Mouse (Mus musculus) stomach, embryonic 16.5 days (tissue): ENCODE measurements around the gene Mast4. TPM values are rescaled to one million over a fixed set of nuclear protein-coding genes. Genes with fewer than 3 reads are reported as not detected.

Experiments used
- ATAC-seq: fragments of 200-750 bp; cut with Nextera tagmentation; 2 replicates; pipeline ENCODE4 v1.8.0; 2017; ENCODE audit warnings: moderate number of reproducible peaks, moderate TSS enrichment; ENCODE audit not compliant: insufficient read depth, low FRiP score
- H3K27ac ChIP-seq: fragments of 300-500 bp; sonication (generic); 2 replicates; pipeline ENCODE4 v1.5.1; 2014; ENCODE audit warnings: low read length
- H3K27me3 ChIP-seq: fragments of 300-500 bp; sonication (generic); 2 replicates; pipeline ENCODE4 v1.6.1; 2014; ENCODE audit warnings: low read length, control low read depth, mixed read lengths; ENCODE audit not compliant: control insufficient read depth, insufficient read depth
- H3K36me3 ChIP-seq: fragments of 300-500 bp; sonication (generic); 2 replicates; pipeline ENCODE4 v1.6.1; 2014; ENCODE audit warnings: low read length; ENCODE audit not compliant: control insufficient read depth, insufficient read depth
- H3K4me1 ChIP-seq: fragments of 300-500 bp; sonication (generic); 2 replicates; pipeline ENCODE4 v1.6.1; 2014; ENCODE audit warnings: low read length, control low read depth, mixed read lengths; ENCODE audit not compliant: control insufficient read depth, insufficient read depth
- H3K4me2 ChIP-seq: fragments of 300-500 bp; sonication (generic); 2 replicates; pipeline ENCODE4 v1.6.1; 2014; ENCODE audit warnings: low read depth, low read length, mixed read lengths
- H3K4me3 ChIP-seq: fragments of 300-500 bp; sonication (generic); replicated peaks from 2 replicates; pipeline ENCODE4 v1.5.1; 2014; ENCODE audit warnings: mild to moderate bottlenecking, low read length
- H3K9ac ChIP-seq: fragments of 300-500 bp; sonication (generic); 2 replicates; pipeline ENCODE4 v1.6.1; 2014; ENCODE audit warnings: low read length
- H3K9me3 ChIP-seq: fragments of 300-500 bp; sonication (generic); replicated peaks from 2 replicates; pipeline ENCODE4 v1.6.1; 2016; ENCODE audit warnings: low read length, control low read depth; ENCODE audit not compliant: control insufficient read depth
- WGBS: fragments of 180-500 bp; shearing (Covaris S2); extraction: QIAGEN DNeasy Blood & Tissue Kit; methylation state at CpG from one replicate; pipeline ENCODE4 v1.1.7; 2014; 5-methylcytosine and 5-hydroxymethylcytosine counted together
- polyA plus RNA-seq: library from polyadenylated mRNA; unstranded; fragments of >200 nt; fragmentation: Nextera tagmentation; extraction: Ambion mirVana; gene quantifications from 2 replicates; pipeline ENCODE4 v1.2.1, GENCODE M21; 2015

Mast4 gene
- polyA plus RNA-seq, 1 experiment from 2014 or later = 31.0 TPM

DNA sequence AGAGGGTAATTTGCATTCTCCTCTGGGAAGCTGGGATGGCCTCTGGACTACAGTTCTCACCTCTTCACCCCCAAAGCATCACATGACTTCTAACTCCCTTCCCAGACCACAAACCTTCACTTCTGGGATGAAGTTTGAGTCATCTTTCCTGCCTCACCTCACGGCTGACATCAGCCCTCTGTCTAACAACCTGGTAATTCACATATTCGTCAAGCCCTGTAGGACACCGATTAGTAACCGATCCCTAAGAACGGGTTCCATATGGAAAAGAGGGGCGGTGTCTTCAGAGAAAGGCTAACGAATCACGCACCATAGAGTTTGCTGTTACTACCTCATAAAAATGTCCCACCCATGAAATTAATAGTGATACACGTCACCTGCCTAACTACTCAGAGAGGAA lies 6.5 kb downstream of the Mast4 start:
- Histone ChIP-seq H3K27ac (no peak overlapping the region), H3K4me2 (no peak overlapping the region), H3K4me1 (peaks cover 10% of the 10 kb centered on the region), H3K4me3 (no peak overlapping the region), H3K27me3 (peaks cover 5% of the 10 kb centered on the region; the same call in 1 of the 2 replicates), H3K9ac (no peak overlapping the region), H3K36me3 (no peaks in the 10 kb centered on the region), H3K9me3 (no peaks in the 10 kb centered on the region)
- no peak for ATAC-seq
- 60% methylated on average over 9 of the region's 9 CpGs for WGBS

DNA sequence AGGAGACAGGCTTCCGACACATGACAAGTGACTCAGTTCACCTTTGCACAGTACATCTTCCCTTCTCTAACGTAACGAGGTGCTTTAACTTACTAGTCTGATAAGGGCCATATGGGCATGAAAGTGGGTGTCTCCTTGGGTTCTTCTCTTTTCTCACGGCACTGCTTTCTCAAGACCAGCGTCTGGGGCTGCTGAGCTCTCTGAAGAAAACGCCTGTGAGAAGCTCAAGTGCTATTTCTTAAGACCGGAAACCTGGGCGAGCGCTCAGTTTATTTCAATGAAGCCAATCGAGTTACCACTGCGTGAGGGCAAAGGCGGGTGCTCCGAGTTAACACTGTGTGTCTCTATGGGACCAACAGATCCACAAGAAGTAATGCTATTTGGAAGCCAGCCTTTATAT lies 8.1 kb downstream of the Mast4 start:
- no peak for ATAC-seq
- 58% methylated on average over 13 of the region's 13 CpGs for WGBS
- H3K27ac ChIP-seq = no peak overlapping the region
- H3K4me1 ChIP-seq = peaks cover 10% of the 10 kb centered on the region
- H3K27me3 ChIP-seq = no peaks in the 10 kb centered on the region; the same call in 1 of the 2 replicates
- no peak overlapping the region for H3K9ac ChIP-seq
- no peak overlapping the region for H3K4me2 ChIP-seq
- H3K36me3 ChIP-seq = no peaks in the 10 kb centered on the region
- H3K4me3 ChIP-seq = no peak overlapping the region
- H3K9me3 ChIP-seq = no peaks in the 10 kb centered on the region

DNA sequence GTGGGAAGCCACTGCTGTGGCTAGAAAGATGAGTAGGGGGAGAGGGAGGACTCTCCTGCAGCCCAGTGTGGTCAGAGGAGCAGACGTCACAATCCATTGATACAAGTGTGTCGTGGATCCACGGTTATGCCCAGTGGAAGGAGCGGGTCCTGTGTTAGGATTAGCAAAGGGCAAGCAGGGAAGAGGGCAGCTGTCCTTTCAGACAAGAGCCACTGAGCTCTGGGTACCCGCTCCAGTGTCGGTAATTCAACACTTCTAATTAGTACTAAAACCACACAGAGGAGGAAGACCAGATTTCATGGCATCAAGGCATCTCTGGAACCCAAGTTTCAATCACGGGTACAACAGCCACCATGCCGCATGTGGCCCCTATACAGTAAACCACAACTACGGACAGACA lies 14.4 kb downstream of the Mast4 start:
- no peaks in the 10 kb centered on the region for H3K36me3 ChIP-seq
- no peak overlapping the region for H3K27ac ChIP-seq
- no peak overlapping the region for H3K4me3 ChIP-seq
- WGBS = 87% methylated on average over 9 of the region's 9 CpGs
- no peaks in the 10 kb centered on the region for H3K9me3 ChIP-seq
- no peak overlapping the region for H3K4me2 ChIP-seq
- peaks cover 5% of the 10 kb centered on the region; the same call in 1 of the 2 replicates for H3K4me1 ChIP-seq
- ATAC-seq = no peak
- no peaks in the 10 kb centered on the region for H3K27me3 ChIP-seq
- no peak overlapping the region for H3K9ac ChIP-seq

DNA sequence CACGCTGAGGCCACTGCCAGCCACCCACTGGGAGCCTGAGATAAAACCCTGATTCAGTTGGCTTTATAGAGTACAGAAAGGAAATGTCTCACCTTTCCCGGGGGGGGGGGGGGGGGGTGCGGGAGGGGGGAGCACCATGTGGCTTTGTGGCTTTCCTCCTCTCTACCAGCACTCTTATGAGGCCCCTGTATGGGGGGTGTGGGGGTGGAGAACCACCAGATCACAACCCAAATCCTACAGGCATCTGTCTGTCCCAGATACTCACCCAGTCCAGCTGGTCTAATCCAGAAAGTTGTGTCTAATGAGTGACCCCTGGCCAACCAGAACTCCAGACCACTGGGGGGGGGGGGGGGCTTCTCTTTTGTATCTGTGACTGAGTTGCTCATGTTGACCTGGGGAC lies 15.0 kb downstream of the Mast4 start:
- H3K4me3 ChIP-seq = no peak overlapping the region
- 10% methylated on average over 2 of the region's 3 CpGs for whole genome bisulfite sequencing
- H3K27me3 ChIP-seq = no peaks in the 10 kb centered on the region
- H3K4me2 ChIP-seq = no peak overlapping the region
- H3K36me3 ChIP-seq = no peaks in the 10 kb centered on the region
- no peaks in the 10 kb centered on the region for H3K9me3 ChIP-seq
- no peak for ATAC-seq
- H3K4me1 ChIP-seq = peaks cover 5% of the 10 kb centered on the region; the same call in 1 of the 2 replicates
- no peak overlapping the region for H3K27ac ChIP-seq
- H3K9ac ChIP-seq = no peak overlapping the region

DNA sequence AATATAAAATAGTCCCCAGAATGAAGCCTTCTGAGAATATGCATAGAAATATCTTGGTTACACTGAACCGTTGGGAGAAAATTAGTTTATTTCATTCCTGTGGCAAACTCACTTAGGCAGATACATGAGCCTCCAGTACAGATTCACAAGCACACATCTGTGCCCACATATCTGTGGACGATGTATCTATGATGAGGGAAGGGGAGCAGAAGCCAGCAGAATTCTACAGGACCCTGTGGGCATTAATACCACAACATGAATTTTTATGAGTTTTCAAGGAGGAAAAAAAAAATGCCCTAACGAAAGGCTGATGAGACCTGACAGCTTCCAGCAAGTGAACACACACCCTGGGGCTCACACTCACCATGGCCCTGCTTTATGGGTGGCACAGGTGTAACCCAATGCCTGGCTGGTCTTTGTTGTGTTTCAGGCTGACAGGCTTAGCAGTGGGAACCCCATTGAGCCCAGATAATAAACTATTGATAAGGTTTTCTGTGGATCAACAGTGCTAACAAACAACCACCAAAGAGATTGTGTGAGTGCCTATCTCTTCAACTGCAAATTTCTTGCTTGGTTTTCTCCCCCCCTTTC lies 17.4 kb downstream of the Mast4 start:
- Histone ChIP-seq H3K4me2 (no peak overlapping the region), H3K36me3 (no peaks in the 10 kb centered on the region), H3K27me3 (no peaks in the 10 kb centered on the region), H3K4me3 (no peak overlapping the region), H3K27ac (no peak overlapping the region), H3K9me3 (no peaks in the 10 kb centered on the region), H3K9ac (no peak overlapping the region), H3K4me1 (peaks cover 5% of the 10 kb centered on the region; the same call in 1 of the 2 replicates)
- no peak for ATAC-seq
- 70% methylated on average over 3 of the region's 3 CpGs for WGBS

DNA sequence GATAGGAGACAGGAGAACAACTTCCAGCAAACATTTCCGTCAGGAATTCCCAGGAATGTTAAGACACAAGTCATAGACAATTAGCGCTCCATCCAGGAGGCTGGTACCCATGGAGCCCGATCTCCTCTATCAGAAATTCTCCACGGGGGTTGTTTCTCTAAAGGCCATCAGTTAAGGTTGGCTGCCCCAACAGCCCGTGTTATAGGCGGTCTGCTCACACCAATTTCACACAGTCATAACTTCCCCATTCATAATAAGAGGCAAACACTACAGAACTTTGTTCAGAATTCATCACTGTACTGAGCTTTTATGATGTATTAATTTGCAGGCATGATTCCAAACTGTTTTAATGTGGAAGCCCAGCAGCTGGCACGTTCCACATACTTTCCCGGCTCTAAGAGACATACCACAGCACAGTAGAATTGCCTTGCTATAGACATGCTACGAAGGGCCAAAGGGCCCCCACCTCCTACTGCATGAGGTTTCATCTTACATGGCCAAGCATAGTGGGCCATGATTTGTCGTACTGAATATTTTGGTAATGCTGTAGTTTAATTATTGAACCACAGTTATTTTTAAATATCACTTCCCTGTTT lies 19.1 kb downstream of the Mast4 start:
- WGBS = 44% methylated on average over 10 of the region's 10 CpGs
- no peak overlapping the region for H3K9ac ChIP-seq
- H3K36me3 ChIP-seq = no peaks in the 10 kb centered on the region
- H3K27ac ChIP-seq = no peak overlapping the region
- no peak overlapping the region for H3K4me3 ChIP-seq
- H3K27me3 ChIP-seq = no peaks in the 10 kb centered on the region
- ATAC-seq = no peak
- H3K4me2 ChIP-seq = no peak overlapping the region
- peaks cover 5% of the 10 kb centered on the region; the same call in 1 of the 2 replicates for H3K4me1 ChIP-seq
- H3K9me3 ChIP-seq = no peaks in the 10 kb centered on the region

DNA sequence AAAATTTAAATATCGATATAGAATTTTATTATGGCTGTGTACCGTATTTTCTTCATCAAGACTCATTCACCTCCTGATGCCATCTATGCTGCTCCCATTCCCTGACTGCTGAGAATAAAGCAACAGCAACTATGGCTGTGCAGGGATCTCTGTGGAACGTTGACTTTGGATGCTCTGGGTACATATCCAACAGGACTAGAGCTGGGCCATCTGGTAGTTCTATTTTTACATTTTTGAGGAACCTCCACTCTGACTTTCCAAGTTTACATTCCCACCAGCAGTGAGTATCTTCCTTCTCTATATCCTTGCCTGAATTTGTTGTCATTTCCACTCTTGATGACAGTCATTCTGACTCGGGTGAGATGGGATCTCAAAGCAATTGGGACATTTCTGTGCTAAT lies 26.0 kb downstream of the Mast4 start:
- H3K9me3 ChIP-seq = no peaks in the 10 kb centered on the region
- no peak for ATAC-seq
- no peak overlapping the region for H3K4me3 ChIP-seq
- H3K4me1 ChIP-seq = no peaks in the 10 kb centered on the region
- no peak overlapping the region for H3K27ac ChIP-seq
- no peak overlapping the region for H3K4me2 ChIP-seq
- 81% methylated on average over 4 of the region's 4 CpGs for WGBS
- no peak overlapping the region for H3K9ac ChIP-seq
- H3K36me3 ChIP-seq = no peaks in the 10 kb centered on the region
- H3K27me3 ChIP-seq = no peaks in the 10 kb centered on the region

DNA sequence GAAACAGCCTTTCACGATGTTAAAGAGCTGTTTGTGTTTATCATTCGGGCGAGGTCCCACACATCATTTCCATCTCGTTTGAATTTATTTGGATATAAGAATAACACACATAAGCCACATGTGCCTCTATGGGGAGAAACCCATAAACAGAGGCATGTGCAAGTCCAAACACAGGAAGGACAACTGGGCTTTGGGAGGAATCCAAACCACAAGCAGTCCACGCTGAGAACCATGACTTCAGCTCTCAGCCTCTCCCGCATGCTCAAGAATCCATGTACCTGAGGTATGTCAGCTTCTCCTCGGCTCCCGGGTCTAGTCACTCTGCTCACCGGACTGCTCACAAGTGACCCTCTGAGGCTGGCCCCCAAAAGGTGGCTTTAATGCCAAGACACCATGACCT lies 30.5 kb downstream of the Mast4 start:
- 61% methylated on average over 9 of the region's 9 CpGs for WGBS
- Histone ChIP-seq H3K36me3 (no peaks in the 10 kb centered on the region), H3K4me1 (no peaks in the 10 kb centered on the region), H3K27ac (no peak overlapping the region), H3K9ac (no peak overlapping the region), H3K9me3 (no peaks in the 10 kb centered on the region), H3K4me3 (no peak overlapping the region), H3K4me2 (no peak overlapping the region), H3K27me3 (no peaks in the 10 kb centered on the region)
- no peak for ATAC-seq

DNA sequence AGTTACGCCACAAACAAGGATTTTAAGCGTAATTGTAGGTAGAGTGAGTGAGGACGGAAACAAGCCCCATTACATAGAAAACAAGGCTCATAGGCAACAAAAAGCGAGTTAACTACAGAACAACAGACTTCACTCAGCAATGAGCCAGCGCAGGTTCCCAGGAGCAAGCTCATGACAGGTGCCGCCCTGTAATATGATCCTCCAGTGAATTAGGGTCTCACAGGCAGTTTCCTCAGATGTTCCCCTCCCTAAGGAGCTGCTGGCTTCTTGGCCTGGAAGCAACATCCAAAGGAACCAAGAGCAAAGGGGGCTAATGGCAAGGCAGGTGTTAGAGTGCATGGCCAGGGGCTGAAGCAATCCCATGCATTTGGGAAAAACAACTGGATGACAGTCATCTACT lies 31.8 kb downstream of the Mast4 start:
- H3K36me3 ChIP-seq = no peaks in the 10 kb centered on the region
- H3K9ac ChIP-seq = no peak overlapping the region
- H3K4me2 ChIP-seq = no peak overlapping the region
- ATAC-seq = no peak
- no peaks in the 10 kb centered on the region for H3K27me3 ChIP-seq
- 57% methylated on average over 6 of the region's 6 CpGs for WGBS
- no peaks in the 10 kb centered on the region for H3K9me3 ChIP-seq
- H3K4me1 ChIP-seq = no peaks in the 10 kb centered on the region
- no peak overlapping the region for H3K4me3 ChIP-seq
- H3K27ac ChIP-seq = no peak overlapping the region
